In the genomic region with DNA sequence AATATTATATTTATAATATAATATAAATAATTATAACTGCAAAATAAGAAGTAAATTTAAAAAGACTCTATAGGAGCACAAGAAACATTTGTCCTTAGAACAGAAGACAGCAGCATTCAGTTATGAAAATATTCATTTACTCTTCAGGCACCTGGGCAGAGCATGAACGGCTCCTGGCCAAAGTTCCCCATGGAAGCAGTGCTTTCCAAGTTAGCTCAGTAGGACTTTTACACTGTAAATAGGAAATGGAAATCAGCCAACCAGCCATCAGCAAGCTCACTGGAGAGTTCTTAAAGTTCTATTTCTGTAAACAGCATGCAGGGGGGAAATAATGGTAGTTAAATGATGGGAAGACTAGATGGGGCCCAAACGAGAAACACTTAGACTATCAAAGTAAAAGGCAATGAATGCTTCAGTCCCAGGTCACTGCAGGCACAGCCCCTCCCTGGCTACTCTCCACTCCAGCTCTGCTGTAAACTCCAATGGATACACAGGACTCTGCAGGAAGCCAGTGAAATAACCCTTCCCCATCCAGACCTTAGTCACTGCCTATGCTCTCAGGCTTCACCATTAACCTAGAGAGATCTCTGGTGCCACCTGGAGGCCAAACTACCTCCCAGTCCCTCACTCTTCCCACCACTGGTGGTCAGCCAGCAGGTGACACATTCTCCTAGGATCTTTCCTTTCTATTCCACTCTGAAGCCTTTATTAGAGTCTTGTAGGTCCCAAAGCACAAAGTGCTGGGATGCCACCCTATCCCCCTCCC, we compare ENCODE assay signal across 8 mouse cellular contexts. TPM values are rescaled to one million over a fixed set of nuclear protein-coding genes. Genes with fewer than 3 reads are reported as not detected.
DNase-seq lines count a peak whose midpoint lies in the region; ATAC-seq and TF ChIP-seq lines count a peak whose summit lies in the region.

No protein-coding gene starts in this region.

- H3K9ac ChIP-seq in ES-Bruce4 (ENCODE audit: low read depth, poor library complexity, severe bottlenecking) = no peak overlapping the region
- H3K9ac ChIP-seq in forebrain, postnatal 0 days = no peak overlapping the region

- DNase-seq in heart, adult 18-20 months = peak; percentile 13 to 61
- no peak for DNase-seq in heart, postnatal 25 days (ENCODE audit: low spot score)
- peak; percentile 53 to 55 for DNase-seq in cerebellum, adult 18-20 months
- DNase-seq in forebrain, postnatal 0 days = peak; percentile 13
- peak; percentile 62 for DNase-seq in kidney, adult 2 months
- peak; percentile 63 to 77 for DNase-seq in lung, adult 18-20 months

- no peaks in the 10 kb centered on the region for H3K27me3 ChIP-seq in ES-Bruce4 (ENCODE audit: control insufficient read depth, insufficient read depth, low read length, poor library complexity, severe bottlenecking)
- no peaks in the 10 kb centered on the region for H3K27me3 ChIP-seq in forebrain, postnatal 0 days (ENCODE audit: insufficient read depth, low read length)
- H3K27me3 ChIP-seq in kidney, adult 2 months (replicated peaks; ENCODE audit: control insufficient read depth, insufficient read depth, low read length) = no peaks in the 10 kb centered on the region

- no peaks in the 10 kb centered on the region for H3K36me3 ChIP-seq in ES-Bruce4 (ENCODE audit: control insufficient read depth, insufficient read depth, low read length, poor library complexity, severe bottlenecking)
- no peaks in the 10 kb centered on the region for H3K36me3 ChIP-seq in forebrain, postnatal 0 days (ENCODE audit: insufficient read depth)
- H3K36me3 ChIP-seq in kidney, adult 2 months (ENCODE audit: control insufficient read depth, insufficient read depth, low read length) = no peaks in the 10 kb centered on the region

- no peak overlapping the region for H3K27ac ChIP-seq in ES-Bruce4 (ENCODE audit: insufficient read depth, low read length)
- no peak overlapping the region for H3K27ac ChIP-seq in forebrain, postnatal 0 days (ENCODE audit: low read depth, low read length)
- H3K27ac ChIP-seq in kidney, adult 2 months (ENCODE audit: insufficient read depth, low read depth, low read length) = no peak overlapping the region

- no peaks in the 10 kb centered on the region for H3K9me3 ChIP-seq in ES-Bruce4 (replicated peaks; ENCODE audit: control insufficient read depth, insufficient read depth, low read length, poor library complexity, severe bottlenecking)
- H3K9me3 ChIP-seq in forebrain, postnatal 0 days (ENCODE audit: low read length) = no peaks in the 10 kb centered on the region

- intact Hi-C loops in heart, postnatal 25 days (cut with DNase I) = loop anchor here (5.0 kb wide), 1 partner anchor 56 kb away; no protein-coding TSS in a partner anchor

- peaks cover 6% of the 10 kb centered on the region for H3K4me1 ChIP-seq in ES-Bruce4 (ENCODE audit: control insufficient read depth, insufficient read depth, low read length)
- H3K4me1 ChIP-seq in forebrain, postnatal 0 days (ENCODE audit: insufficient read depth) = no peaks in the 10 kb centered on the region
- H3K4me1 ChIP-seq in kidney, adult 2 months (ENCODE audit: control insufficient read depth, insufficient read depth, low read length) = no peaks in the 10 kb centered on the region

- H3K4me3 ChIP-seq in ES-Bruce4 (ENCODE audit: low read depth, low read length) = no peak overlapping the region
- H3K4me3 ChIP-seq in forebrain, postnatal 0 days (ENCODE audit: low read depth, low read length) = no peak overlapping the region
- no peak overlapping the region for H3K4me3 ChIP-seq in kidney, adult 2 months (ENCODE audit: insufficient read depth, low read depth, low read length)

- TF ChIP-seq CTCF in ES-Bruce4 (IDR thresholded peaks at IDR 0.05; ENCODE audit: low read depth, low read length) = peak; percentile 83
- peak; percentile 53 for TF ChIP-seq CTCF in forebrain, postnatal 0 days (IDR thresholded peaks at IDR 0.05; ENCODE audit: low read depth)
- TF ChIP-seq CTCF in kidney, adult 2 months (conservative IDR thresholded peaks at IDR 0.05; ENCODE audit: insufficient read depth, insufficient read length, low read depth, low read length) = peak; percentile 88

- TF ChIP-seq POLR2A in ES-Bruce4 (IDR thresholded peaks at IDR 0.05; ENCODE audit: insufficient read depth, low read length) = no peak
- TF ChIP-seq POLR2A in kidney, adult 2 months (IDR thresholded peaks at IDR 0.05; ENCODE audit: low read depth, low read length) = no peak

- ATAC-seq in forebrain, postnatal 0 days = peak; percentile 61
- 0 out of 2 replicates have a peak, but pooled peaks have one; percentile 41 for ATAC-seq in neutrophil, adult 5-6 weeks (ENCODE audit: extremely low read depth, insufficient number of reproducible peaks, low FRiP score, poor library complexity, severe bottlenecking)

- H3K4me2 ChIP-seq in forebrain, postnatal 0 days (ENCODE audit: low read depth) = no peak overlapping the region

- TF ChIP-seq EP300 in ES-Bruce4 (IDR thresholded peaks at IDR 0.05; ENCODE audit: insufficient read depth, low read depth, low read length) = no peak

- WGBS in forebrain, postnatal 0 days = 67% methylated on average over 2 of the region's 2 CpGs
- 32% methylated on average over 2 of the region's 2 CpGs for WGBS in kidney, adult 2 months

RNA-seq across cellular contexts. Expression of a gene that starts 12.2 kb away (rescaled TPM):
- total RNA-seq in heart, adult 18-20 months (2021) = under 1 TPM; 0.15 to 0.33 TPM
- total RNA-seq in heart, postnatal 25 days (2021) = under 1 TPM; 0.08 to 0.11 TPM
- polyA plus RNA-seq in ES-Bruce4 (2011; ENCODE audit: insufficient read depth, insufficient read length, low read depth, missing spikeins) = 2.1 and 2.5 TPM in 2 replicates
- 2.4 and 3.6 TPM in 2 replicates for total RNA-seq in forebrain, postnatal 0 days (2014; rRNA removed)
- 0.84 and 1.2 TPM in 2 replicates for polyA plus RNA-seq in forebrain, postnatal 0 days (2015; fragmentation: Nextera tagmentation; extraction: Ambion mirVana)
- polyA plus RNA-seq in kidney, adult 2 months (2012; rRNA removed) = 1.1 and 1.4 TPM in 2 replicates
- 0.12 TPM in 1 of 2 replicates, not detected in the other for total RNA-seq in neutrophil, adult 5-6 weeks (2017)

RNA-seq across cellular contexts. Expression of a gene that starts 12.6 kb away (rescaled TPM):
- 1 to 10 TPM; 8.3 to 9.6 TPM for total RNA-seq in heart, adult 18-20 months (2021)
- 1 to 10 TPM; 7.6 to 8.3 TPM for total RNA-seq in heart, postnatal 25 days (2021)
- polyA plus RNA-seq in ES-Bruce4 (2011; ENCODE audit: insufficient read depth, insufficient read length, low read depth, missing spikeins) = 24.2 and 28.5 TPM in 2 replicates
- 32.0 and 44.6 TPM in 2 replicates for total RNA-seq in forebrain, postnatal 0 days (2014; rRNA removed)
- polyA plus RNA-seq in forebrain, postnatal 0 days (2015; fragmentation: Nextera tagmentation; extraction: Ambion mirVana) = 22.3 and 29.1 TPM in 2 replicates
- 3.6 and 5.7 TPM in 2 replicates for polyA plus RNA-seq in kidney, adult 2 months (2012; rRNA removed)
- 11.3 and 14.3 TPM in 2 replicates for total RNA-seq in neutrophil, adult 5-6 weeks (2017)
